Mouse (Mus musculus) forebrain, embryonic 10.5 days (tissue): ENCODE results near the gene Creg2. TPM values are rescaled to one million over a fixed set of nuclear protein-coding genes. Genes with fewer than 3 reads are reported as not detected.

Source experiments
- DNase-seq: peaks from one replicate; pipeline ENCODE4 v3.0.0-alpha.2; 2017; ENCODE audit warnings: low spot score; ENCODE audit errors: extremely low spot score
- H3K27ac ChIP-seq: fragments of 300-500 bp; sonication (generic); 2 replicates; pipeline ENCODE4 v1.5.1; 2016; ENCODE audit warnings: mild to moderate bottlenecking
- H3K27me3 ChIP-seq: fragments of 300-500 bp; sonication (generic); 2 replicates; pipeline ENCODE4 v1.6.1; 2016; ENCODE audit warnings: mild to moderate bottlenecking; ENCODE audit not compliant: poor library complexity, severe bottlenecking
- H3K36me3 ChIP-seq: fragments of 300-500 bp; sonication (generic); replicated peaks from 2 replicates; pipeline ENCODE4 v1.6.1; 2016; ENCODE audit warnings: mild to moderate bottlenecking, moderate library complexity
- H3K4me1 ChIP-seq: fragments of 300-500 bp; sonication (generic); 2 replicates; pipeline ENCODE4 v1.6.1; 2016
- H3K4me3 ChIP-seq: fragments of 300-500 bp; sonication (generic); 2 replicates; pipeline ENCODE4 v1.5.1; 2016; ENCODE audit warnings: mild to moderate bottlenecking, moderate library complexity
- H3K9me3 ChIP-seq: fragments of 300-500 bp; sonication (generic); 2 replicates; pipeline ENCODE4 v1.6.1; 2016; ENCODE audit warnings: mild to moderate bottlenecking, moderate library complexity
- WGBS: fragments of 180-500 bp; shearing (Covaris S2); methylation state at CpG from one replicate; pipeline ENCODE4 v1.1.7; 2016; 5-methylcytosine and 5-hydroxymethylcytosine counted together
- polyA plus RNA-seq: library from polyadenylated mRNA; unstranded; fragments of >200 nt; fragmentation: Nextera tagmentation; extraction: Ambion mirVana; gene quantifications from 2 replicates; pipeline ENCODE4 v1.2.1, GENCODE M21; 2016

Creg2 gene
- polyA plus RNA-seq, 1 experiment from 2014 or later: 0.05 TPM

DNA sequence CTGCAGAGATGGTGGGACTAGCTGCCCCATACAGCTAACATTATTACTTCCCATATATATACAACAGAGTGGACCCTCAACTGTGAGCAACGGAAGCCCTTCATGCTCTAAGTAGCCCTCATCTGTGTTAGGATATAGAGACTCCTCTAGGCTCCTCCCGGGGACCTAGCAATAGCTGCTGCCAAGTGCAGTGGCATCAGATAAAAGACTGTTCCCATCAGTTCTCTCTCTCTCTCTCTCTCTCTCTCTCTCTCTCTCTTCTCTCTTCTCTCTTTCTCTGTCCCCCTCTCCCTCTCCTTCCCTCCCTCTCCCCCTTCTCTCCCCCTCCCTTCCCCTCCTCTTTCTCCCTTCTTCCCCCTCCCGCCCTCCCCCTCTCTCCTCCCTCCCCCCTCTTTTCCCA, 70.1 kb downstream of the Creg2 start:
- H3K36me3 ChIP-seq: no peaks in the 10 kb centered on the region
- H3K9me3 ChIP-seq: no peaks in the 10 kb centered on the region
- peaks cover 14% of the 10 kb centered on the region for H3K4me1 ChIP-seq
- no peaks in the 10 kb centered on the region for H3K27me3 ChIP-seq
- DNase-seq: no peak
- 90% methylated on average over 2 of the region's 3 CpGs for WGBS
- no peak overlapping the region for H3K27ac ChIP-seq
- H3K4me3 ChIP-seq: no peak overlapping the region

DNA sequence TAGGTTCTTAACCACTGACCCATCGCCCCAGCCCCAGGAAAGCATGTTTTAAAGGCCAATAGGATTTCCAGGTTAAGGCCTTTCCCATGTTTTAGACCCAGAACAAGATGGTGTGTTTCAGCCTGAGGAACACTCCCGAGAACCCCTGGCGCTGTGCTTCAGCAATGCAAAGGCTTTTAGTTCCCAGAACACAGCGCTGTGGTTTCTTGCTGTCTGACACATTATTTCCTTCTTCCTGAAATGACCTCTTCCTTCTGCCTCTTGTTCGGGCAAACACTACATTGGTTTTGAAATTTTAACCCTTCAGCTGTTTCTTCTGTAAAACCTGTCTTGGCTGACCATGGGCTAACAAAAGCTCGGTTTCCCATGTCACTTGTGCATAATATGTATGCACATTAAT, 72.1 kb downstream of the Creg2 start:
- H3K4me3 ChIP-seq: no peak overlapping the region
- H3K9me3 ChIP-seq: no peaks in the 10 kb centered on the region
- peaks cover 34% of the 10 kb centered on the region for H3K4me1 ChIP-seq
- no peaks in the 10 kb centered on the region for H3K36me3 ChIP-seq
- 84% methylated on average over 6 of the region's 6 CpGs for WGBS
- H3K27ac ChIP-seq: no peak overlapping the region
- DNase-seq: no peak
- H3K27me3 ChIP-seq: no peaks in the 10 kb centered on the region

DNA sequence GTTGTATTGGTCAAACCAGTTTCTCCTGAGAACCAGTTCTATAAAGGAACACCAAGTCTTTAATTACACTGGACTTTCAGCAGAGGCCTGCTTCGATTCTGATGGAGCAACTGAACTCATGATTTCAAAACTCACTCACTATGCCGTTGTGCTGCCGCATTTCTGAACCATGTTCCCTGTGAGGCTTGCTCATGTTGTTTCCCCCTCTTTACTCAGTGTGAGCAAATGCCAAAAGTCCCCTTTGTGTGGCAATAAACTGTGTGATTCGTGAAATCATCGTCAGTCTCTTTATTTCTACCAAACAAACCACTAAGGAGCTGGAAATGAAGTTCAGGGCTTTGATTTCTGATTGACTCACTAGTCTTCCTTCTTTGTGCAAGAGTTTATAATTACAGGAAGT, 72.8 kb downstream of the Creg2 start:
- WGBS: 92% methylated on average over 5 of the region's 5 CpGs
- DNase-seq: no peak
- no peaks in the 10 kb centered on the region for H3K36me3 ChIP-seq
- peaks cover 39% of the 10 kb centered on the region for H3K4me1 ChIP-seq
- H3K9me3 ChIP-seq: no peaks in the 10 kb centered on the region
- H3K27me3 ChIP-seq: no peaks in the 10 kb centered on the region
- H3K4me3 ChIP-seq: no peak overlapping the region
- no peak overlapping the region for H3K27ac ChIP-seq

DNA sequence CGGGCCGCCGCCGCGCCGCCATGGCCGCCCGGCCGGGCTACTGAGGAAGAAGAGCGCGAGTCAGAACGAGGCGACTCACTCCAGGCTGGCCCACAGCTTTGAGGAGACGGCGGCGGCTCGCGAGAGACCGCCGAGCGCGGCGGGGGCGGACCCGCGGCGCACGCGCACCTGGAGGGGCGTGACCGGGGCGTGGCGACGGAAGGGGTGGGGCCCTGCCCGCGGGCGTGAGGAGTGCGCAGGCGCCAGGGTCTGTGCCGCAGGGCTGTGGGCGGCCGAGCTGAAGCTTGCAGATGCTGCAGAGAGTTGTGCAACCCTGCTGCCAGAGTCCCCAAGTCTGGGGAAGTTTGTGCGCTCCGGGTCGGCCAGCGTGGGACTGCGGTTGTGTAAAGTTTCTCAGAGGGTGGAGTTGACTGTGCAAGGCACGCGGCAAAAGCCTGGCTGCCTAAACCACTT, 74.0 kb downstream of the Creg2 start, which contains the start of gene Rnf149:
Rnf149 (minus strand) TSS at position 153 of the 453 bp plus-strand sequence.
- peaks cover 42% of the 10 kb centered on the region for H3K4me1 ChIP-seq
- under 1% methylated on average over 49 of the region's 49 CpGs for whole genome bisulfite sequencing
- H3K27ac ChIP-seq: peak within 1 kb of the TSS; percentile 98
- DNase-seq: peak; percentile 94
- H3K36me3 ChIP-seq: peaks cover 3% of the 10 kb centered on the region
- H3K27me3 ChIP-seq: no peaks in the 10 kb centered on the region
- peak within 1 kb of the TSS; percentile 74 for H3K4me3 ChIP-seq
- no peaks in the 10 kb centered on the region for H3K9me3 ChIP-seq

DNA sequence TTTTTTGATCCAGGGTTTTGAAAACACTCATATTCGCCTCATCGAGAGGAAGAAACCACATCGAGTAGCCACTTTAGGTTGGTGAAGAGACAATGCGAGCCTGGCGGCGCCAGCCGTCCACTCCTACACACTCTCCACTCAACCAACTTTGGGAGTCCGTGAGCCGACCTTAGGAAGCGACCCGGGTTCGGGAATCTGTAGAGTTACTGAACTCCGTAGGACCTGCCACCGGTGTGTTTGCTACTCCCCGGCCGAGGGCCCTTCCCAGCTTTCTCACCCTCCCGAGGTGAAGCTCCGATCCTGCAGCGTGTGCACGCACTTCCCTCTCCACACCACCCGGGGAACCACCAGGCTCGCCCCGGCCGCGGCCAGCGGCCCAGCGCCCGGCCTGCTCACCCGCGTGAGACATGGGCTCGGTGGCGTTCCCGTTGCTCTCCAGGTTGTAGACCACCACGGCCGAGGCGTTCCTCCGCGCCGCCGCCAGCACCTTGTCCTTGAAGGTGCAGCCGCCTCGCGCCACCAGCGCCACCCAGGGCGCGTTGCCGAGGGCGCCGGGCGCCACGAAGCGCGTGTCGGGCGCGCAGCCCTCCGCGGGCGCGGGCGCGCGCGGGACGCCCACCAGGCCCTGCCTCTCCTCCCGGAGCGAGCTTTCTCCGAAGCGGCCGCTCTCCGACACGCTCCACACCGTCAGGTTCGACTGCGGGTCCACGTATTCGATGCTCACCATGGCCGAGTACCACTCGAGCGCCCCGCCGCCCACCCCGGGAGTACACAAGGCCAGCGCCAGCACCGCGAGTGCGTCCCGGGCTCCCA, 74.6 kb downstream of the Creg2 start:
- peak; percentile 63 for DNase-seq
- Histone ChIP-seq H3K4me3 (peak overlapping the region; percentile 74), H3K36me3 (peaks cover 4% of the 10 kb centered on the region), H3K27me3 (no peaks in the 10 kb centered on the region), H3K27ac (peak overlapping the region; percentile 98), H3K9me3 (no peaks in the 10 kb centered on the region), H3K4me1 (peaks cover 43% of the 10 kb centered on the region)
- under 1% methylated on average over 88 of the region's 88 CpGs for WGBS

DNA sequence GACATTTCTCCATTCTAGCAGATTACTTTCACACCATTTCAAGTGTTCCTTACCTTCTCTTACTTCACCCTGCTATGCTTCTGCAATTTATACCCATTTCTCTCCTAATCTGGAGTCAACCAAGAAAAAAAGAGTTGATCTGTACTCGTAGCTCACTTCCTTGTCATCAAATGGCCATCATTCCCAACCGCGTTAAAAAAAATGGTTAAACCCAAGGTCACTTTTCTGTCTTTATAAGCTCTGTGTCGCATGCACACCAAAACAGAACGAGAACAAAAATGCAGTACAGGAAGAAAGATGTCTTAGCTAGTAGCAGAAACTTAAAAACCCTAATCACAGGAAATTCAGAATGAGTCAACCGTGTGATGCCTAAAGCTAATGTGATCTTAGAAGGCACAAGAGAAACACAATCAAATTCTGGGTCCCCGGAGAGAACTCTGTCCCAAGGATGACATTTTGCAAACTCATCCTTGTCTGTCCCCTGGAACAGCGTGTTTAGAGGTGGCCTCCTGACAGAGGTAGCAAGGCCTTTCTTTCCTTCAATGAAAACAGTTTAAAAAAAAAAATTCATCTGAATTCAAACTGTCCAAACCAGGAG, 75.4 kb downstream of the Creg2 start:
- Histone ChIP-seq H3K27ac (peak overlapping the region; percentile 98), H3K27me3 (no peaks in the 10 kb centered on the region), H3K4me3 (peak overlapping the region; percentile 74), H3K36me3 (peaks cover 7% of the 10 kb centered on the region), H3K9me3 (no peaks in the 10 kb centered on the region), H3K4me1 (peaks cover 43% of the 10 kb centered on the region)
- no peak for DNase-seq
- WGBS: 28% methylated on average over 8 of the region's 8 CpGs

DNA sequence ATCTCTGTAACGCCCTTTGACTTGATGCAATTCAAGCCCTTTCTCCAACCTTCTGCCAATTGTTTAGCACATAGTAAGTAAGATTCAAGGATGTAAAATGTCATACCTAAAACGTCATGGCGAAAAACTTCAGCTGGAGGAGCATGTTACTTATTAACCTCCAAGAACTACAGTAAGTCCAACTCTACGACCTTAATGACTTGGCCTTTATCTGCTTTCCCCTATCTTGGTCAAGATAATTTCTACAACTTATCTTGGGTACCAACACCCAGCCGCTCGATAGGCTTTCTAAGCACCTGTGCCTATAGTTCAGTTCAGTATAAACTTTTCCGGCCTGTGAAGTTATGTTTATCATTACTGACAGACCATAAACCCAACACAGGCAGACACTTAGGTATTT, 77.4 kb downstream of the Creg2 start:
- Histone ChIP-seq H3K27ac (no peak overlapping the region), H3K27me3 (no peaks in the 10 kb centered on the region), H3K4me1 (peaks cover 36% of the 10 kb centered on the region), H3K36me3 (peaks cover 22% of the 10 kb centered on the region), H3K4me3 (no peak overlapping the region), H3K9me3 (no peaks in the 10 kb centered on the region)
- WGBS: 88% methylated on average over 7 of the region's 7 CpGs
- DNase-seq: no peak

DNA sequence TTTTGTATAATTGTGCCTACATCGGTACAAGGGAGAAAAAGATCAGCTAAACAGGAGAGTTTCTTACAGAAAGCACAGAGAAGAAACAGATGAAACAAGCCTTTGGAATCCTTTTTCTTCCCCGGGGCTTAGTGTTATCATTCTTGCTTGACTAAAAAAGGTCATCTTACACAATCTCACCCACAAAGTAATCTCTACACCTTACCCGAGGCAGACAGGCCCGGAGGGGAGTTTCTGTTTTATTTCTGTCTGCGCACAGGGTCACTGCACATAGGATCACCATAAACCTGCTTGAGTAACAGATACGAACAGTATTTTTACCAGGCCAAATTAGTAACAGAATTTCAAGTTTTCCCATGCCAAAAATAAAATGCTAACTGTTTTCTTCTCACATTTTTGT, 79.6 kb downstream of the Creg2 start:
- Histone ChIP-seq H3K27me3 (no peaks in the 10 kb centered on the region), H3K4me1 (peaks cover 29% of the 10 kb centered on the region), H3K36me3 (peaks cover 22% of the 10 kb centered on the region), H3K4me3 (no peak overlapping the region), H3K9me3 (no peaks in the 10 kb centered on the region), H3K27ac (no peak overlapping the region)
- WGBS: 82% methylated on average over 6 of the region's 6 CpGs
- no peak for DNase-seq

Other genes with a start within 250 kb of the Creg2 start
- 4.5 and 6.7 TPM in 2 replicates for gene Tbc1d8, start 172.7 kb downstream of the Creg2 start, polyA plus RNA-seq
- 21.5 and 22.0 TPM in 2 replicates for gene Cnot11, start 116.5 kb downstream of the Creg2 start, polyA plus RNA-seq
- gene Rnf149, start 74.1 kb downstream of the Creg2 start, polyA plus RNA-seq: 18.9 and 22.9 TPM in 2 replicates
- gene Rfx8, start 69.5 kb upstream of the Creg2 start, polyA plus RNA-seq: 0.22 and 0.34 TPM in 2 replicates
- gene Gm3646, start 153.9 kb upstream of the Creg2 start, polyA plus RNA-seq: not detected in 2 replicates
- 28.3 and 31.0 TPM in 2 replicates for gene Map4k4, start 249.4 kb upstream of the Creg2 start, polyA plus RNA-seq